Mouse (Mus musculus) forebrain, embryonic 12.5 days (tissue): ENCODE results near the gene Nradd. TPM values are rescaled to one million over a fixed set of nuclear protein-coding genes. Genes with fewer than 3 reads are reported as not detected.

Source experiments
- ATAC-seq: fragments of 200-750 bp; cut with Nextera tagmentation; 2 replicates; pipeline ENCODE4 v1.8.0; 2017; ENCODE audit warnings: moderate TSS enrichment; ENCODE audit not compliant: low FRiP score
- H3K27ac ChIP-seq: fragments of 300-500 bp; sonication (generic); 2 replicates; pipeline ENCODE4 v1.5.1; 2016; ENCODE audit warnings: mild to moderate bottlenecking
- H3K27me3 ChIP-seq: fragments of 300-500 bp; sonication (generic); 2 replicates; pipeline ENCODE4 v1.6.1; 2016; ENCODE audit warnings: mild to moderate bottlenecking
- H3K36me3 ChIP-seq: fragments of 300-500 bp; sonication (generic); replicated peaks from 2 replicates; pipeline ENCODE4 v1.6.1; 2016; ENCODE audit warnings: mild to moderate bottlenecking
- H3K4me1 ChIP-seq: fragments of 300-500 bp; sonication (generic); 2 replicates; pipeline ENCODE4 v1.6.1; 2016
- H3K4me2 ChIP-seq: fragments of 300-500 bp; sonication (generic); 2 replicates; pipeline ENCODE4 v1.6.1; 2016; ENCODE audit warnings: mild to moderate bottlenecking, moderate library complexity
- H3K4me3 ChIP-seq: fragments of 300-500 bp; sonication (generic); replicated peaks from 2 replicates; pipeline ENCODE4 v1.5.1; 2016; ENCODE audit warnings: mild to moderate bottlenecking
- H3K9ac ChIP-seq: fragments of 300-500 bp; sonication (generic); 2 replicates; pipeline ENCODE4 v1.6.1; 2016; ENCODE audit warnings: mild to moderate bottlenecking
- H3K9me3 ChIP-seq: fragments of 300-500 bp; sonication (generic); 2 replicates; pipeline ENCODE4 v1.6.1; 2016
- WGBS: fragments of 180-500 bp; shearing (Covaris S2); methylation state at CpG from one replicate; pipeline ENCODE4 v1.1.7; 2016; 5-methylcytosine and 5-hydroxymethylcytosine counted together
- polyA plus RNA-seq: library from polyadenylated mRNA; unstranded; fragments of >200 nt; fragmentation: Nextera tagmentation; extraction: Ambion mirVana; gene quantifications from 2 replicates; pipeline ENCODE4 v1.2.1, GENCODE M21; 2016

The Nradd gene
- polyA plus RNA-seq, 1 experiment from 2014 or later = 32.0 TPM

DNA sequence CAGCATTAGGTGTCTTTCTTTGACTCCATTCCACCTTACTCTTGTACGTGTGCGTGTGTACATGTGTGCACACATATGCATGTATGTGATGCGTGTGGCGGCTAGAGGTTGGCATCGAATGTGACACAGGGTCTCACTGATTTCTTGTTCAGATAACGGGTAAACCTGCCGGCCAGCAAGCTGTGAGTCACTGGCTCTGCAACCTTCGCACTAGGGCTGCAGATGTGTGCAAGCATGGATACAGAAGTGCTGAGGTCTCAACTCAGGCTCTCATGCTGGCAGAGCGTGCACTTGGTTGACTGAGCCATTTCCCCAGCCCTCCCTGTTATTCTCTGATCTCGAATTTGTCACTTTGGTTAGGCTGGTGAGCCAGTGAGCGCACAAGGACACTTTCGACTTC, 35.3 kb upstream of the Nradd start:
- H3K4me3 ChIP-seq = no peak overlapping the region
- no peak for ATAC-seq
- peaks cover 26% of the 10 kb centered on the region for H3K4me1 ChIP-seq
- no peak overlapping the region for H3K27ac ChIP-seq
- WGBS = 94% methylated on average over 12 of the region's 12 CpGs
- no peaks in the 10 kb centered on the region for H3K9me3 ChIP-seq
- no peaks in the 10 kb centered on the region for H3K27me3 ChIP-seq
- H3K36me3 ChIP-seq = 0 out of 2 replicates have a peak, but pooled peaks cover 5% of the 10 kb centered on the region
- no peak overlapping the region for H3K4me2 ChIP-seq
- no peak overlapping the region for H3K9ac ChIP-seq

DNA sequence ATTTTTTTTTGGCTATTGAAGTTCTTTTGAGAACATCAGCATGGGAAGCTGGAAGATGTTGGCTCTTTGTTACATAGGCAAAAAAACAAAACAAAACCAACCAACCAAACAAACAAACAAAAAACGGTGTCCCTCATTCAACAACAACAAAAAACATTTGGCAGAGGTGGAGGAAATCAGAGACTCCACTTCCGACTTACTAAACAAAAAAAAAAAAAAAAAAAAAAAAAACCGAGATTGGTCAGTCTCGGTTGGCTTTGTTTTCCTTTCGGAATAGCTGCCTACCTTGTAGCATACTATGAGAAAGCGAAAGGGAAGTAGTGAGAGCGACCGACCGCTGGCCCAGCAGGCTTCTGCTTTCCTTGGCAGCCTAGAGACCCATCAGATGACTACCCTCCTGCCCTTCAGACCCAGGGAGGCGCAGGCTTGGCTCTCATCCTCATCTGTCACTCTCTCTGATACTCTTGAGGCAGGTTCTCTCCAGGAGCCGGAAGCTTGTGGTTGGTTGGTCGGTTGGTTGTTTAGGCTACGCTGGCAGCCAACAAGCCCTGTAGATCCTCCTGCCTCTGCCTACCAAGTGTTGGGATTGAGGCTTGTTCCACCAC, 33.3 kb upstream of the Nradd start:
- Histone ChIP-seq H3K27ac (no peak overlapping the region), H3K36me3 (0 out of 2 replicates have a peak, but pooled peaks cover 5% of the 10 kb centered on the region), H3K4me1 (peaks cover 42% of the 10 kb centered on the region), H3K9ac (peak overlapping the region; percentile 79; the same call in 1 of the 2 replicates), H3K4me2 (peak overlapping the region; percentile 73), H3K9me3 (no peaks in the 10 kb centered on the region), H3K4me3 (peak overlapping the region; percentile 64), H3K27me3 (peaks cover 13% of the 10 kb centered on the region)
- 83% methylated on average over 13 of the region's 13 CpGs for WGBS
- no peak for ATAC-seq

- Histone ChIP-seq H3K4me3 (peak within 1 kb of the TSS; percentile 64), H3K9ac (peak within 1 kb of the TSS; percentile 79), H3K9me3 (no peaks in the 10 kb centered on the region), H3K36me3 (0 out of 2 replicates have a peak, but pooled peaks cover 5% of the 10 kb centered on the region), H3K4me2 (peak within 1 kb of the TSS; percentile 73), H3K4me1 (peaks cover 42% of the 10 kb centered on the region), H3K27me3 (peaks cover 23% of the 10 kb centered on the region), H3K27ac (peak within 1 kb of the TSS; percentile 91)
- ATAC-seq = peak; percentile 97
- WGBS = under 1% methylated on average over 52 of the region's 52 CpGs
Measured at GRCm38 (mm10) chr9:110656249-110657221, 32.3 kb upstream of the Nradd start, which contains the start of gene Ccdc12. Gene Ccdc12 (plus strand): TSS chr9:110656503.

GRCm38 (mm10) chr9:110655651-110656007, 31.4 kb upstream of the Nradd start:
- peak overlapping the region; percentile 73 for H3K4me2 ChIP-seq
- no peak for ATAC-seq
- H3K27ac ChIP-seq = peak overlapping the region; percentile 91
- 84% methylated on average over 10 of the region's 10 CpGs for WGBS
- peaks cover 42% of the 10 kb centered on the region for H3K4me1 ChIP-seq
- peaks cover 30% of the 10 kb centered on the region for H3K27me3 ChIP-seq
- H3K4me3 ChIP-seq = peak overlapping the region; percentile 64
- H3K36me3 ChIP-seq = 0 out of 2 replicates have a peak, but pooled peaks cover 5% of the 10 kb centered on the region
- H3K9me3 ChIP-seq = no peaks in the 10 kb centered on the region
- peak overlapping the region; percentile 79; the same call in 1 of the 2 replicates for H3K9ac ChIP-seq

DNA sequence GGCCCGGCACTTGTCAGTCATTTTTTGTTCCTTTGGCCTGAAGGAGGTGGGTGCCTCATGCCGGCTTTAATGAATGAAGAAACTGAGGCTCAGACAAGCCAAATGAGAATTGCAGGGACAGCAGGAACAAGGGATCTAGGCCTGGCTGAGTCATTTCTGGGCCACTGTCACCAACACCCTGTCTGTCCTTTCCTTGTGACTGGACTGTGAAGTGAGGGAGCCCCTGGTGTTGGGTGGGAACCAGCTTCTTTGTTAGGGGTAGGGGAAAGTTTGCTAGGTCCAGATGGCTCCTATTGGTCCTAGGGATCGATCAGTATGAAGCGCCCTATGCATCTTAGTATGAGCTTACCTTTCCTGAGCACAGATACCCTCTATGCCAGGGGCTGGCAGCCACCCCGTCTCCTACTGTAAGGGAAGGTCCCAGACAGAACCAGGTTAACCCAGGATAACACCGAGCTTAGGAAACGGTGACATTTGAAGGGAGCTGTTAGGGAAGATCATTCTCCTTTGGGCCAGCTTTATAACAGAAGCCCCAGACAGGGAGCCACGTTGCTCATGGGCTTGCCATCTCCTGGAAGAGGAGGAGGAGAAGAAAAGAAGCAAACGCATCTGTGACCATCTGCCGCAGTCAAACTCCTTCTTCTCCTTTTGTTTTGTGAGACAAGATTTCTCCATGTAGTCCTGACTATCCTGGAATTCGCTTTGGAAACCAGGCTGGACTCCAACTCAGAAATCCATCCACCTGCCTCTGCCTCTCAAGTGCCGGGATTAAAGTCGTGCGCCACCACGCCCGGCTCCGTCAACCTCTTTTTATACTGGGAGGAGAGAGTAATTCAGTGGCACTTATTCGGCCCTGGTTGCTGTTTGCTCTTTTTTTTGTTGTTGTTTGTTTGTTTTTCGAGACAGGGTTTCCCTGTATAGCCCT, 30.7 kb upstream of the Nradd start:
- H3K27ac ChIP-seq = peak overlapping the region; percentile 15; the same call in 1 of the 2 replicates

DNA sequence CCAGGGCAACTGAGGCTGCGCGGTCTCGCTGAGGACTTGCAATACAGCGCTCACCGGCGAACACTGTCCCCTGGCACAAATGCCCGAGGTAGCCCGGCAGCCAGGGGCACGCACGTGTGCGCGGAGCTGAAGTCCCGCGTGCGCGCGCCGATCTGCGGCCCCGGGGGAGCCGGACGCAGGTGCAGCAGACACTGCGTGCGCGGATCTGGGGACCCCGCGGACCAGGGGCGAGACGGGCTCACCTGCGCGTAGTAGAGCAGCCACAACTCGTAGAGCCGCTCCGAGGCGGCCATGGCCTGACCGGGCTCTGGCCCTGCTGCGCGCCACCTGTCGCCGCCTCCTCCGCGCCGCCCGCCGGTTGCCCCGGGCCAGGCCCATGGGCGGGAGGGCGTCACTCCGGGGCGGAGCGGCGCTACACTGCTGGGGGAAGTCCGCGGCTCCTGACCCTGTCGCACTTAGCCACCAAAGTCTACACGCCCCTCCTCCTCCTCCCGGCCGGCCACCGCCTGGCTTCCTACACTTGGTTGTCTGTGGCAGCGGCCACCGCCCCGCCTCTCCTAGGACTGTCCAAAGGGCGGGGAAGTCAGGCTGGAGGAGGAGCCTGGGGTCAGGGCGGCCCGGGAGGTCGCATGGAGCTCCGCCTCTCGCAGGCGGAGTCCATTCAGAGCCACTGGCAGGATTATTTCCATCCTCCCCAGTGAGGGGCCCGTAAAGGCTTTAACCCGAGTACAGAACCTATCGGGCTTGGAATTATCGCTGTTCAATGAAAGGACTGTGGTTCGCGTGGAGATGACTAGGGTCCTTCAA, 29.6 kb upstream of the Nradd start, which contains the start of gene Nbeal2:
Gene Nbeal2 (minus strand): TSS at position 507 of the 807 bp plus-strand sequence.
- Histone ChIP-seq H3K4me1 (peaks cover 56% of the 10 kb centered on the region), H3K27ac (peak within 1 kb of the TSS; percentile 63), H3K4me2 (peak within 1 kb of the TSS; percentile 98), H3K9me3 (no peaks in the 10 kb centered on the region), H3K36me3 (no peaks in the 10 kb centered on the region), H3K27me3 (peaks cover 30% of the 10 kb centered on the region), H3K4me3 (peak within 1 kb of the TSS; percentile 71), H3K9ac (peak within 1 kb of the TSS; percentile 68)
- peak; percentile 56 for ATAC-seq
- WGBS = under 1% methylated on average over 73 of the region's 75 CpGs

More for the DNA sequence above, 30.7 kb upstream of the Nradd start:
- Histone ChIP-seq H3K9me3 (no peaks in the 10 kb centered on the region), H3K27me3 (peaks cover 30% of the 10 kb centered on the region), H3K9ac (no peak overlapping the region), H3K4me1 (peaks cover 48% of the 10 kb centered on the region), H3K36me3 (0 out of 2 replicates have a peak, but pooled peaks cover 5% of the 10 kb centered on the region), H3K4me3 (peak overlapping the region; percentile 71; the same call in 1 of the 2 replicates), H3K4me2 (peak overlapping the region; percentile 98)
- 82% methylated on average over 19 of the region's 19 CpGs for WGBS
- ATAC-seq = no peak

GRCm38 (mm10) chr9:110652963-110653654, 28.9 kb upstream of the Nradd start:
- Histone ChIP-seq H3K4me1 (peaks cover 56% of the 10 kb centered on the region), H3K27ac (no peak overlapping the region), H3K27me3 (peaks cover 30% of the 10 kb centered on the region), H3K9ac (peak overlapping the region; percentile 68), H3K4me2 (peak overlapping the region; percentile 98), H3K9me3 (no peaks in the 10 kb centered on the region), H3K36me3 (no peaks in the 10 kb centered on the region), H3K4me3 (peak overlapping the region; percentile 71)
- 20% methylated on average over 14 of the region's 14 CpGs for WGBS
- no peak for ATAC-seq

GRCm38 (mm10) chr9:110651931-110652722, 27.9 kb upstream of the Nradd start:
- Histone ChIP-seq H3K4me2 (no peak overlapping the region; the same call in 1 of the 2 replicates), H3K27me3 (peaks cover 30% of the 10 kb centered on the region), H3K4me3 (no peak overlapping the region), H3K9ac (no peak overlapping the region), H3K4me1 (peaks cover 47% of the 10 kb centered on the region), H3K36me3 (no peaks in the 10 kb centered on the region), H3K27ac (no peak overlapping the region), H3K9me3 (no peaks in the 10 kb centered on the region)
- ATAC-seq = no peak
- 40% methylated on average over 13 of the region's 13 CpGs for WGBS

DNA sequence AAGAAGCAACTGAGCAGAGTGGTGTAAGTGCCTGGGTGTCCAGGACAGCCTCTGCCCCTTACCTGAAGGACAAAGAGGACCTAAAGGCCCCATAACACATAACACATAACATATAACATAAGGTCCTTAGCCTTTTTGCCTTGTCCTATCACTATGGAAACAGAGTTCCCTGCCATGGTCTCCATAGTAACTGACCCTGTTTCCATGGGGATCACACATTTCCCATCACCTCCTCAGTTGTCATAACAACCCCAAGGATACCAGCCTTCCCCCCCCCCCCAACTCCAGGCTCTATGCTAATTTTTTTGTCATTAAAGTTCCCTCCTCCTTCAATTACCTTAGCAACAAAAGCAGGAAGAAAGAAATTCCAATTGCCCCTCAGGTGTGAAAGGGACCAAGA, 25.5 kb upstream of the Nradd start:
- H3K4me1 ChIP-seq = peaks cover 33% of the 10 kb centered on the region
- H3K27ac ChIP-seq = peak overlapping the region; percentile 78
- peaks cover 30% of the 10 kb centered on the region for H3K27me3 ChIP-seq
- no peaks in the 10 kb centered on the region for H3K9me3 ChIP-seq
- peak; percentile 65 for ATAC-seq
- H3K36me3 ChIP-seq = no peaks in the 10 kb centered on the region
- no peak overlapping the region for H3K4me3 ChIP-seq
- no peak overlapping the region for H3K4me2 ChIP-seq
- H3K9ac ChIP-seq = no peak overlapping the region

GRCm38 (mm10) chr9:110645219-110645618, 21.0 kb upstream of the Nradd start:
- Histone ChIP-seq H3K27ac (no peak overlapping the region), H3K27me3 (no peaks in the 10 kb centered on the region), H3K4me2 (no peak overlapping the region), H3K4me1 (peaks cover 11% of the 10 kb centered on the region), H3K36me3 (no peaks in the 10 kb centered on the region), H3K4me3 (no peak overlapping the region), H3K9me3 (no peaks in the 10 kb centered on the region), H3K9ac (no peak overlapping the region)
- WGBS = 83% methylated on average over 9 of the region's 9 CpGs
- no peak for ATAC-seq
